Mouse (Mus musculus): ENCODE measurements around the gene Mtx3. TPM values are rescaled to one million over a fixed set of nuclear protein-coding genes. Genes with fewer than 3 reads are reported as not detected.

Mtx3 gene
- total RNA-seq, 1 experiment = 8.4 TPM

GRCm38 (mm10) chr13:92865358-92865757, 20.8 kb downstream of the Mtx3 start:
- in situ Hi-C loops (cut with MboI; ENCODE audit: low sequenced_read_pairs in 2 of 2, unreplicated experiment in 2 of 2) = no loop called here
- no peak overlapping the region for H3K4me3 ChIP-seq (ENCODE audit: insufficient read depth in 1 of 2, low read depth in 1 of 2, low read length in 2 of 2, poor library complexity in 1 of 2, severe bottlenecking in 1 of 2)
- no peak overlapping the region for H3K9ac ChIP-seq (ENCODE audit: insufficient read depth, low read depth, low read length, poor library complexity, severe bottlenecking)
- no peaks in the 10 kb centered on the region for H3K4me1 ChIP-seq (ENCODE audit: control insufficient read depth in 2 of 2, insufficient read depth in 2 of 2, low read length in 2 of 2, poor library complexity in 1 of 2)
- no peak overlapping the region for H3K27ac ChIP-seq (ENCODE audit: insufficient read depth, low read depth, low read length, poor library complexity, severe bottlenecking)
- no peaks in the 10 kb centered on the region for H3K36me3 ChIP-seq (ENCODE audit: control insufficient read depth, insufficient read depth, low read length, poor library complexity, severe bottlenecking)
- DNase-seq (ENCODE audit: low read depth, low spot score) = no peak
- TF ChIP-seq CHD2 (IDR thresholded peaks at IDR 0.05; ENCODE audit: low read depth, low read length) = no peak
- TF ChIP-seq MAFK (IDR thresholded peaks at IDR 0.05; ENCODE audit: insufficient read depth, low read depth, low read length) = no peak
- TF ChIP-seq HCFC1 (IDR thresholded peaks at IDR 0.05; ENCODE audit: borderline replicate concordance, insufficient read depth, low read length) = no peak
- no peak for TF ChIP-seq ZNF384 (IDR thresholded peaks at IDR 0.05; ENCODE audit: low read depth, low read length)
- no peak for TF ChIP-seq ZC3H11A (IDR thresholded peaks at IDR 0.05; ENCODE audit: borderline replicate concordance, low read depth, low read length)
- no peaks in the 10 kb centered on the region for H3K9me3 ChIP-seq (ENCODE audit: control insufficient read depth, insufficient read depth, low read depth, low read length)

- no peak overlapping the region for H3K9ac ChIP-seq (ENCODE audit: insufficient read depth, low read depth, low read length, poor library complexity, severe bottlenecking)
- in situ Hi-C loops (cut with MboI; ENCODE audit: low sequenced_read_pairs in 2 of 2, unreplicated experiment in 2 of 2) = no loop called here
Measured at GRCm38 (mm10) chr13:92866680-92867079, 22.1 kb downstream of the Mtx3 start.

DNA sequence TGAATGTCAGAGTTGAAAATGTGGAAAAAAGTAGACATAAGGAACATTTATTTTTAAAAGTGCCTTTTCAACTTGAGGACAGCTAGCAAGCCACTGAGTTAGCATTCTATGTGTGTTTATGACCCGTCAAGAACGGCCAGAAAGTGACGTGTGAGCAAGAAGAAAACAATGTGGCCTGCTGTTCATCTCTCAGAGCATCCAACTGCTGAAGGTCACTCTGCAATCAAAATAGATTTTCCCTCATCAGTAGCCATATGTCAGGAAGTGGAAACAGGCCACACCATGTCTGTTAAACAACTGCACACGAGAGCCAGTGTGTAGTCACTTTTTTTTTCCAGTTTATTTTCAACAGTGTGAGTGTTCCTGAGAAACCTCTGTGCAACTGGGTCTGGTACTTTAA, 35.0 kb downstream of the Mtx3 start:
- H3K9ac ChIP-seq (ENCODE audit: insufficient read depth, low read depth, low read length, poor library complexity, severe bottlenecking) = no peak overlapping the region
- in situ Hi-C loops (cut with MboI; ENCODE audit: low sequenced_read_pairs in 2 of 2, unreplicated experiment in 2 of 2) = no loop called here
- H3K4me1 ChIP-seq (ENCODE audit: control insufficient read depth in 2 of 2, insufficient read depth in 2 of 2, low read length in 2 of 2, poor library complexity in 1 of 2) = no peaks in the 10 kb centered on the region
- no peaks in the 10 kb centered on the region for H3K36me3 ChIP-seq (ENCODE audit: control insufficient read depth, insufficient read depth, low read length, poor library complexity, severe bottlenecking)
- H3K4me3 ChIP-seq (ENCODE audit: insufficient read depth in 1 of 2, low read depth in 1 of 2, low read length in 2 of 2, poor library complexity in 1 of 2, severe bottlenecking in 1 of 2) = no peak overlapping the region
- no peak for DNase-seq (ENCODE audit: low read depth, low spot score)
- H3K9me3 ChIP-seq (ENCODE audit: control insufficient read depth, insufficient read depth, low read depth, low read length) = no peaks in the 10 kb centered on the region
- TF ChIP-seq MAFK (IDR thresholded peaks at IDR 0.05; ENCODE audit: insufficient read depth, low read depth, low read length) = no peak
- no peak for TF ChIP-seq ZNF384 (IDR thresholded peaks at IDR 0.05; ENCODE audit: low read depth, low read length)
- no peak for TF ChIP-seq HCFC1 (IDR thresholded peaks at IDR 0.05; ENCODE audit: borderline replicate concordance, insufficient read depth, low read length)
- no peak for TF ChIP-seq ZC3H11A (IDR thresholded peaks at IDR 0.05; ENCODE audit: borderline replicate concordance, low read depth, low read length)
- no peak for TF ChIP-seq CHD2 (IDR thresholded peaks at IDR 0.05; ENCODE audit: low read depth, low read length)
- H3K27ac ChIP-seq (ENCODE audit: insufficient read depth, low read depth, low read length, poor library complexity, severe bottlenecking) = no peak overlapping the region

More at GRCm38 (mm10) chr13:92866680-92867079, 22.1 kb downstream of the Mtx3 start:
- Histone ChIP-seq H3K27ac (ENCODE audit: insufficient read depth, low read depth, low read length, poor library complexity, severe bottlenecking) (no peak overlapping the region), H3K36me3 (ENCODE audit: control insufficient read depth, insufficient read depth, low read length, poor library complexity, severe bottlenecking) (no peaks in the 10 kb centered on the region), H3K4me3 (ENCODE audit: insufficient read depth in 1 of 2, low read depth in 1 of 2, low read length in 2 of 2, poor library complexity in 1 of 2, severe bottlenecking in 1 of 2) (no peak overlapping the region), H3K9me3 (ENCODE audit: control insufficient read depth, insufficient read depth, low read depth, low read length) (no peaks in the 10 kb centered on the region), H3K4me1 (ENCODE audit: control insufficient read depth in 2 of 2, insufficient read depth in 2 of 2, low read length in 2 of 2, poor library complexity in 1 of 2) (no peaks in the 10 kb centered on the region)
- TF ChIP-seq MAFK (IDR thresholded peaks at IDR 0.05; ENCODE audit: insufficient read depth, low read depth, low read length) = no peak
- no peak for TF ChIP-seq HCFC1 (IDR thresholded peaks at IDR 0.05; ENCODE audit: borderline replicate concordance, insufficient read depth, low read length)
- no peak for TF ChIP-seq ZC3H11A (IDR thresholded peaks at IDR 0.05; ENCODE audit: borderline replicate concordance, low read depth, low read length)
- TF ChIP-seq ZNF384 (IDR thresholded peaks at IDR 0.05; ENCODE audit: low read depth, low read length) = no peak
- TF ChIP-seq CHD2 (IDR thresholded peaks at IDR 0.05; ENCODE audit: low read depth, low read length) = no peak
- DNase-seq (ENCODE audit: low read depth, low spot score) = no peak

DNA sequence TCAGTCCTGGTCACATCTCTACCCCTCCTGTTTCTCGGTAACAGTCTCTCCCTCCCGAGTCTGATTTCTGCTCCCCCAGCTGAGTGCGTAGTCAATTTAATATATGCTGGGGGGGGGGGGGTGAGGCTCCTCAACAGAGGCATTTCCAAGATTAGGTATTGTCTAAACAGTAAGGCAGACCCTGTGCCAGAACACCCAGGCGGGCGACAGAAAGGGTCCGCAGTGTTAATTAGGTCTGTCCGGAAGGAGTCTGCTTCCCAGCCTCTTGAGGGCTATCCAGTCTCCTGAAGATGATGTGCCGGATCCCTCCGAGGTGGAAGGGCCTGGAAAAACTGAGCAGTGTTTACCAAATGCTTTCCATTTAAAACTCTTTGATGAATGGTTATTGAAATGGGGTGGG, 35.4 kb downstream of the Mtx3 start:
- DNase-seq (ENCODE audit: low read depth, low spot score) = no peak
- TF ChIP-seq CHD2 (IDR thresholded peaks at IDR 0.05; ENCODE audit: low read depth, low read length) (no peak), ZC3H11A (IDR thresholded peaks at IDR 0.05; ENCODE audit: borderline replicate concordance, low read depth, low read length) (no peak), ZNF384 (IDR thresholded peaks at IDR 0.05; ENCODE audit: low read depth, low read length) (no peak)
- H3K27ac ChIP-seq (ENCODE audit: insufficient read depth, low read depth, low read length, poor library complexity, severe bottlenecking) = no peak overlapping the region

GRCm38 (mm10) chr13:92880589-92880988, 36.0 kb downstream of the Mtx3 start:
- no peak overlapping the region for H3K4me3 ChIP-seq (ENCODE audit: insufficient read depth in 1 of 2, low read depth in 1 of 2, low read length in 2 of 2, poor library complexity in 1 of 2, severe bottlenecking in 1 of 2)
- in situ Hi-C loops (cut with MboI; ENCODE audit: low sequenced_read_pairs in 2 of 2, unreplicated experiment in 2 of 2) = no loop called here
- DNase-seq (ENCODE audit: low read depth, low spot score) = no peak
- H3K27ac ChIP-seq (ENCODE audit: insufficient read depth, low read depth, low read length, poor library complexity, severe bottlenecking) = no peak overlapping the region
- no peaks in the 10 kb centered on the region for H3K36me3 ChIP-seq (ENCODE audit: control insufficient read depth, insufficient read depth, low read length, poor library complexity, severe bottlenecking)
- no peaks in the 10 kb centered on the region for H3K9me3 ChIP-seq (ENCODE audit: control insufficient read depth, insufficient read depth, low read depth, low read length)
- TF ChIP-seq CHD2 (IDR thresholded peaks at IDR 0.05; ENCODE audit: low read depth, low read length) (no peak), ZC3H11A (IDR thresholded peaks at IDR 0.05; ENCODE audit: borderline replicate concordance, low read depth, low read length) (no peak), ZNF384 (IDR thresholded peaks at IDR 0.05; ENCODE audit: low read depth, low read length) (no peak), HCFC1 (IDR thresholded peaks at IDR 0.05; ENCODE audit: borderline replicate concordance, insufficient read depth, low read length) (no peak), MAFK (IDR thresholded peaks at IDR 0.05; ENCODE audit: insufficient read depth, low read depth, low read length) (no peak)
- no peaks in the 10 kb centered on the region for H3K4me1 ChIP-seq (ENCODE audit: control insufficient read depth in 2 of 2, insufficient read depth in 2 of 2, low read length in 2 of 2, poor library complexity in 1 of 2)
- H3K9ac ChIP-seq (ENCODE audit: insufficient read depth, low read depth, low read length, poor library complexity, severe bottlenecking) = no peak overlapping the region

More for the DNA sequence above, 35.4 kb downstream of the Mtx3 start:
- in situ Hi-C loops (cut with MboI; ENCODE audit: low sequenced_read_pairs in 2 of 2, unreplicated experiment in 2 of 2) = no loop called here
- no peaks in the 10 kb centered on the region for H3K4me1 ChIP-seq (ENCODE audit: control insufficient read depth in 2 of 2, insufficient read depth in 2 of 2, low read length in 2 of 2, poor library complexity in 1 of 2)
- H3K9ac ChIP-seq (ENCODE audit: insufficient read depth, low read depth, low read length, poor library complexity, severe bottlenecking) = no peak overlapping the region
- H3K9me3 ChIP-seq (ENCODE audit: control insufficient read depth, insufficient read depth, low read depth, low read length) = no peaks in the 10 kb centered on the region
- H3K36me3 ChIP-seq (ENCODE audit: control insufficient read depth, insufficient read depth, low read length, poor library complexity, severe bottlenecking) = no peaks in the 10 kb centered on the region
- H3K4me3 ChIP-seq (ENCODE audit: insufficient read depth in 1 of 2, low read depth in 1 of 2, low read length in 2 of 2, poor library complexity in 1 of 2, severe bottlenecking in 1 of 2) = no peak overlapping the region

All from ES-E14 (cell line).